Mouse (Mus musculus) testis, postnatal 10 days (tissue): ENCODE measurements around the gene As3mt.

Experiments
- DNase-seq: peaks from one replicate; pipeline ENCODE4 v3.0.0; 2021; ENCODE audit warnings: low spot score

As3mt gene

GRCm38 (mm10) chr19:46784502-46784901 is 77.2 kb downstream of the As3mt start:
- no peak for DNase-seq

GRCm38 (mm10) chr19:46785633-46786032 is 78.4 kb downstream of the As3mt start:
- DNase-seq: no peak

GRCm38 (mm10) chr19:46789782-46790181 is 82.5 kb downstream of the As3mt start:
- no peak for DNase-seq
